In genomic region chr7:144941242-144941831, GRCm38 (mm10) we compare ENCODE assay signal across 8 mouse cellular contexts. TPM values are rescaled to one million over a fixed set of nuclear protein-coding genes. Genes with fewer than 3 reads are reported as not detected.
A peak's percentile ranks its signal among the peaks of the same experiment; 100 is the strongest.
DNase-seq lines count a peak whose midpoint lies in the region; ATAC-seq lines count a peak whose summit lies in the region.

No protein-coding gene starts in this region.

- H3K4me2 ChIP-seq in forebrain, embryonic 13.5 days: peak overlapping the region; percentile 97
- peak overlapping the region; percentile 96 for H3K4me2 ChIP-seq in heart, embryonic 16.5 days (ENCODE audit: low read depth, low read length)
- peak overlapping the region; percentile 92 for H3K4me2 ChIP-seq in lung, embryonic 15.5 days

- peaks cover 8% of the 10 kb centered on the region; the same call in 1 of the 2 replicates for H3K36me3 ChIP-seq in forebrain, embryonic 13.5 days (ENCODE audit: poor library complexity, severe bottlenecking)
- peaks cover 9% of the 10 kb centered on the region for H3K36me3 ChIP-seq in heart, embryonic 16.5 days (ENCODE audit: control insufficient read depth, insufficient read depth)
- H3K36me3 ChIP-seq in lung, embryonic 15.5 days: 0 out of 2 replicates have a peak, but pooled peaks cover 7% of the 10 kb centered on the region

- H3K9me3 ChIP-seq in forebrain, embryonic 13.5 days (replicated peaks): no peaks in the 10 kb centered on the region
- no peaks in the 10 kb centered on the region for H3K9me3 ChIP-seq in heart, embryonic 16.5 days (replicated peaks; ENCODE audit: control insufficient read depth, low read length)
- H3K9me3 ChIP-seq in lung, embryonic 15.5 days: no peaks in the 10 kb centered on the region

- 0% methylated on average over 39 of the region's 39 CpGs for WGBS in forebrain, embryonic 13.5 days
- WGBS in heart, embryonic 16.5 days: under 1% methylated on average over 39 of the region's 39 CpGs
- WGBS in lung, embryonic 15.5 days: under 1% methylated on average over 39 of the region's 39 CpGs

- peak; percentile 98 for DNase-seq in 416B (ENCODE audit: low read depth)
- peak; percentile 91 for DNase-seq in adrenal gland, postnatal 10 days
- peak; percentile 92 to 96 for DNase-seq in kidney, postnatal 25 days
- DNase-seq in ovary, adult 18-20 months (ENCODE audit: low spot score): peak; percentile 75
- peak; percentile 42 to 52 for DNase-seq in thymus, postnatal 36 days

- H3K9ac ChIP-seq in forebrain, embryonic 13.5 days: peak overlapping the region; percentile 65
- peak overlapping the region; percentile 86 for H3K9ac ChIP-seq in heart, embryonic 16.5 days (ENCODE audit: low read length)
- H3K9ac ChIP-seq in lung, embryonic 15.5 days: peak overlapping the region; percentile 71

- peaks cover 67% of the 10 kb centered on the region for H3K4me1 ChIP-seq in forebrain, embryonic 13.5 days
- peaks cover 31% of the 10 kb centered on the region for H3K4me1 ChIP-seq in heart, embryonic 16.5 days (ENCODE audit: control insufficient read depth, insufficient read depth, low read length)
- H3K4me1 ChIP-seq in lung, embryonic 15.5 days: peaks cover 58% of the 10 kb centered on the region

- peak overlapping the region; percentile 87 for H3K27ac ChIP-seq in forebrain, embryonic 13.5 days
- peak overlapping the region; percentile 96 for H3K27ac ChIP-seq in heart, embryonic 16.5 days (ENCODE audit: low read length)
- H3K27ac ChIP-seq in lung, embryonic 15.5 days: peak overlapping the region; percentile 98

- peak; percentile 50 for ATAC-seq in forebrain, embryonic 13.5 days
- peak; percentile 77 for ATAC-seq in heart, embryonic 16.5 days (replicated peaks; ENCODE audit: extremely low read depth, insufficient read depth, low FRiP score)
- peak; percentile 85 for ATAC-seq in lung, embryonic 15.5 days (ENCODE audit: borderline replicate concordance, extremely low read depth, low FRiP score, low TSS enrichment)

- H3K27me3 ChIP-seq in forebrain, embryonic 13.5 days: peaks cover 44% of the 10 kb centered on the region
- H3K27me3 ChIP-seq in heart, embryonic 16.5 days (ENCODE audit: control insufficient read depth, insufficient read depth, low read length): peaks cover 3% of the 10 kb centered on the region; the same call in 1 of the 2 replicates
- peaks cover 18% of the 10 kb centered on the region for H3K27me3 ChIP-seq in lung, embryonic 15.5 days

- peak overlapping the region; percentile 64 for H3K4me3 ChIP-seq in forebrain, embryonic 13.5 days
- H3K4me3 ChIP-seq in heart, embryonic 16.5 days (ENCODE audit: low read length): peak overlapping the region; percentile 64
- peak overlapping the region; percentile 61 for H3K4me3 ChIP-seq in lung, embryonic 15.5 days

RNA-seq across cellular contexts. Expression of gene Ccnd1, which starts 1.6 kb away (rescaled TPM):
- total RNA-seq in adrenal gland, postnatal 10 days (2021): 10 to 100 TPM; 72.7 to 80.8 TPM
- polyA plus RNA-seq in forebrain, embryonic 13.5 days (2015; fragmentation: Nextera tagmentation; extraction: Ambion mirVana): 111 and 131 TPM in 2 replicates
- 45.6 and 55.2 TPM in 2 replicates for polyA plus RNA-seq in heart, embryonic 16.5 days (2015; fragmentation: Nextera tagmentation; extraction: Ambion mirVana)
- 127 and 134 TPM in 2 replicates for polyA plus RNA-seq in lung, embryonic 15.5 days (2015; fragmentation: Nextera tagmentation; extraction: Ambion mirVana)

RNA-seq across cellular contexts. Expression of gene LTO1, which starts 26.4 kb away (rescaled TPM):
- total RNA-seq in adrenal gland, postnatal 10 days (2021): 10 to 100 TPM; 25.6 to 26.2 TPM
- 36.1 and 45.6 TPM in 2 replicates for polyA plus RNA-seq in forebrain, embryonic 13.5 days (2015; fragmentation: Nextera tagmentation; extraction: Ambion mirVana)
- polyA plus RNA-seq in heart, embryonic 16.5 days (2015; fragmentation: Nextera tagmentation; extraction: Ambion mirVana): 20.2 and 23.7 TPM in 2 replicates
- 25.8 and 27.9 TPM in 2 replicates for polyA plus RNA-seq in lung, embryonic 15.5 days (2015; fragmentation: Nextera tagmentation; extraction: Ambion mirVana)

RNA-seq across cellular contexts. Expression of gene Fgf15, which starts 45.0 kb away (rescaled TPM):
- total RNA-seq in adrenal gland, postnatal 10 days (2021): not detected
- polyA plus RNA-seq in forebrain, embryonic 13.5 days (2015; fragmentation: Nextera tagmentation; extraction: Ambion mirVana): 48.2 and 63.2 TPM in 2 replicates
- polyA plus RNA-seq in heart, embryonic 16.5 days (2015; fragmentation: Nextera tagmentation; extraction: Ambion mirVana): 0.20 TPM in 1 of 2 replicates, not detected in the other
- not detected in 2 replicates for polyA plus RNA-seq in lung, embryonic 15.5 days (2015; fragmentation: Nextera tagmentation; extraction: Ambion mirVana)

Comparison
In these comparisons a context has a peak if more than half of its experiments do, and no peak if none do; other contexts are left out.
1. Peak in every context shown above with its lines: DNase-seq, ATAC-seq, H3K4me3 ChIP-seq and H3K27ac ChIP-seq.
2. DNase-seq: peak in every context shown above with its lines; median percentile 98 in 416B; 94 in kidney, postnatal 25 days; 91 in adrenal gland, postnatal 10 days; 75 in ovary, adult 18-20 months; 47 in thymus, postnatal 36 days.
3. RNA of gene Fgf15, which starts 45.0 kb away (polyA plus RNA-seq): 48.2 to 63.2 TPM in forebrain, embryonic 13.5 days; 0.20 TPM in heart, embryonic 16.5 days and not detected in lung, embryonic 15.5 days; every median in the first group is over 10 times any median in the second.